9 mouse cellular contexts compared by ENCODE assay signal in the genomic region with DNA sequence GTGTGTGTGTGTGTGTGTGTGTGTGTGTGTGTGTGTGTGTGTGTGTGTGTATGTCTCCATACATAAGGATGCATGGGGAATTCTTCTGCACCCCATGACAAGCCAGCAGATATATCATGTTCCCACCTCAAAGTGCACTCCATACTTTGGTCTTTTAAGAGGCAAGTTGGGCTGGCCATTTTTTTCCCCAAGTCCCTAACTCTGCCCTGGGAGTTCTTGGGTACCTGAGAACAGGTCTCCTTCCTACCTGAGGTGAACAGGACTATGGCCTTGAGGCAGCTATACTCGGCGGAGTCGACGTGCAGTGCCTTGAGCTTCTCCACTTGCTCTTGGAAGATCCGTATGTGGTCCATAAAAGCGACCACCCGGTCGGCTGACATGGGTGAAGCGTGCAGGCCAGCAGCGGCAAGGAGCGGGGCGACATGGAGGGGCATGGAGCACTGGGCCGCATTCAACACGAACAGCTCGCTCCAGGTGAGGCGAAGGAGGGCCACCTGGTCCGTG. TPM values are rescaled to one million over a fixed set of nuclear protein-coding genes. Genes with fewer than 3 reads are reported as not detected.
DNase-seq lines count a peak whose midpoint lies in the region; ATAC-seq and TF ChIP-seq lines count a peak whose summit lies in the region.
"Had no signal": no experiment of that assay in that cellular context is flagged by ENCODE, and none has a peak within 500 bp of the region (broad histone marks: within the 10 kb centered on the region; RNA-seq: fewer than 3 reads in every experiment).

No protein-coding gene starts in this region.

- H3K4me1 ChIP-seq in heart, embryonic 15.5 days (replicated peaks), result peaks cover 16% of the 10 kb centered on the region
- peaks cover 30% of the 10 kb centered on the region for H3K4me1 ChIP-seq in forebrain, embryonic 15.5 days
- H3K4me1 ChIP-seq in liver, postnatal 0 days (ENCODE audit: insufficient read depth), result no peaks in the 10 kb centered on the region; the same call in none of the 2 replicates

- no peak for DNase-seq in heart, postnatal 14 days
- DNase-seq in NIH3T3 (ENCODE audit: low read depth), result peak; percentile 57
- DNase-seq in liver, postnatal 0 days, result no peak
- no peak for DNase-seq in frontal cortex, postnatal 25 days (ENCODE audit: low spot score in 2 of 2)
- no peak for DNase-seq in urinary bladder, postnatal 10 days (ENCODE audit: low spot score)

- peak overlapping the region; percentile 83 for H3K9ac ChIP-seq in heart, embryonic 15.5 days
- peak overlapping the region; percentile 62 for H3K9ac ChIP-seq in forebrain, embryonic 15.5 days (replicated peaks)
- H3K9ac ChIP-seq in liver, postnatal 0 days (replicated peaks), result peak overlapping the region; percentile 78

- H3K27me3 ChIP-seq in heart, embryonic 15.5 days, result peaks cover 42% of the 10 kb centered on the region
- H3K27me3 ChIP-seq in forebrain, embryonic 15.5 days, result peaks cover 48% of the 10 kb centered on the region
- peaks cover 36% of the 10 kb centered on the region for H3K27me3 ChIP-seq in liver, postnatal 0 days (ENCODE audit: insufficient read depth, low read length)

- peak overlapping the region; percentile 77 for H3K4me3 ChIP-seq in heart, embryonic 15.5 days
- peak overlapping the region; percentile 55 for H3K4me3 ChIP-seq in forebrain, embryonic 15.5 days
- peak overlapping the region; percentile 63 for H3K4me3 ChIP-seq in liver, postnatal 0 days (ENCODE audit: low read depth, low read length)

- intact Hi-C loops in heart, postnatal 14 days (cut with DNase I), result no loop called here

- 14% methylated on average over 17 of the region's 17 CpGs for WGBS in heart, embryonic 15.5 days
- 6% methylated on average over 17 of the region's 17 CpGs for WGBS in forebrain, embryonic 15.5 days
- 14% methylated on average over 17 of the region's 17 CpGs for WGBS in liver, postnatal 0 days (ENCODE audit: insufficient replicate concordance)

- no peak for ATAC-seq in heart, embryonic 15.5 days (replicated peaks; ENCODE audit: insufficient number of reproducible peaks, insufficient read depth, low FRiP score, low read depth)
- no peak for ATAC-seq in forebrain, embryonic 15.5 days (replicated peaks)
- ATAC-seq in liver, postnatal 0 days, result no peak
- ATAC-seq in inflammation-experienced regulatory T-cells, adult 6 months, result no peak

- no peaks in the 10 kb centered on the region for H3K9me3 ChIP-seq in heart, embryonic 15.5 days (replicated peaks)
- no peaks in the 10 kb centered on the region for H3K9me3 ChIP-seq in forebrain, embryonic 15.5 days
- no peaks in the 10 kb centered on the region for H3K9me3 ChIP-seq in liver, postnatal 0 days (ENCODE audit: low read length)

- H3K27ac ChIP-seq in heart, embryonic 15.5 days, result peak overlapping the region; percentile 94; the same call in 1 of the 2 replicates
- H3K27ac ChIP-seq in forebrain, embryonic 15.5 days (replicated peaks), result peak overlapping the region; percentile 94
- peak overlapping the region; percentile 96; the same call in 1 of the 2 replicates for H3K27ac ChIP-seq in liver, postnatal 0 days (ENCODE audit: low read depth)

- no peak for TF ChIP-seq CTCF in liver, postnatal 0 days (IDR thresholded peaks at IDR 0.05; ENCODE audit: low read depth)

- peak overlapping the region; percentile 90 for H3K4me2 ChIP-seq in heart, embryonic 15.5 days
- H3K4me2 ChIP-seq in forebrain, embryonic 15.5 days (replicated peaks), result peak overlapping the region; percentile 82
- H3K4me2 ChIP-seq in liver, postnatal 0 days (ENCODE audit: low read depth, low read length), result peak overlapping the region; percentile 77

- no peaks in the 10 kb centered on the region for H3K36me3 ChIP-seq in heart, embryonic 15.5 days
- H3K36me3 ChIP-seq in forebrain, embryonic 15.5 days, result no peaks in the 10 kb centered on the region
- H3K36me3 ChIP-seq in liver, postnatal 0 days (replicated peaks; ENCODE audit: insufficient read depth, low read length), result 0 out of 2 replicates have a peak, but pooled peaks cover 2% of the 10 kb centered on the region

- TF ChIP-seq EP300 in liver, postnatal 0 days (IDR thresholded peaks at IDR 0.05; ENCODE audit: low read depth), result no peak

RNA-seq across cellular contexts. Expression of gene Nr2f2, which starts 9.0 kb away (rescaled TPM):
- polyA plus RNA-seq in heart, embryonic 15.5 days (2015; fragmentation: Nextera tagmentation; extraction: Ambion mirVana), result 25.1 and 27.6 TPM in 2 replicates
- total RNA-seq in heart, postnatal 14 days (2021), result 10 to 100 TPM; 24.8 to 26.9 TPM
- 76.2 and 95.0 TPM in 2 replicates for polyA plus RNA-seq in forebrain, embryonic 15.5 days (2015; fragmentation: Nextera tagmentation; extraction: Ambion mirVana)
- polyA plus RNA-seq in liver, postnatal 0 days (2015; fragmentation: Nextera tagmentation; extraction: Ambion mirVana), result 12.3 and 14.7 TPM in 2 replicates
- polyA plus RNA-seq in inflammation-experienced regulatory T-cells, adult 6 months (2017; shearing (Covaris generic)), result under 1 TPM in 1 of 3 experiments, not detected in 2; 0.32 TPM
- total RNA-seq: MEL had no signal

Comparison
In these comparisons a context has a peak if more than half of its experiments do, and no peak if none do; other contexts are left out.
1. RNA of gene Nr2f2, which starts 9.0 kb away (polyA plus RNA-seq): 76.2 to 95.0 TPM in forebrain, embryonic 15.5 days, 25.1 to 27.6 TPM in heart, embryonic 15.5 days and 12.3 to 14.7 TPM in liver, postnatal 0 days; 0.32 TPM in inflammation-experienced regulatory T-cells, adult 6 months; every median in the first group is over 10 times any median in the second.
2. Peak in every context shown above with its lines, with median percentiles within 50 percentile points of each other: H3K27ac ChIP-seq, H3K4me2 ChIP-seq, H3K4me3 ChIP-seq and H3K9ac ChIP-seq.